Mouse (Mus musculus) megakaryocyte, embryonic 14.5 days (primary cell): ENCODE data around the gene Cep41.

Source experiments
- FLI1 ChIP-seq: IDR thresholded peaks from 2 replicates; pipeline ENCODE4 v1.6.1; 2012; ENCODE audit warnings: low read length, inconsistent platforms, mixed read lengths
- GATA1 ChIP-seq: IDR thresholded peaks from 3 replicates; pipeline ENCODE4 v1.6.1; 2012; ENCODE audit warnings: mixed read lengths, low read length, inconsistent platforms, borderline replicate concordance

- TF ChIP-seq GATA1 = no peak
- no peak for TF ChIP-seq FLI1
These were observed 77.0 kb downstream of the Cep41 start for GRCm38 (mm10) chr6:30616491-30616941.
